Mouse (Mus musculus) heart, embryonic 15.5 days (tissue): Measurements from ENCODE around the gene Klhl10. TPM values are rescaled to one million over a fixed set of nuclear protein-coding genes. Genes with fewer than 3 reads are reported as not detected.

Experiments
- ATAC-seq: fragments of 200-750 bp; cut with Nextera tagmentation; replicated peaks from 2 replicates; pipeline ENCODE4 v1.8.0; 2017; ENCODE audit warnings: low read depth, moderate TSS enrichment; ENCODE audit not compliant: insufficient number of reproducible peaks, insufficient read depth, low FRiP score
- H3K27ac ChIP-seq: fragments of 300-500 bp; sonication (generic); 2 replicates; pipeline ENCODE4 v1.5.1; 2015; ENCODE audit warnings: mild to moderate bottlenecking, inconsistent platforms
- H3K27me3 ChIP-seq: fragments of 300-500 bp; sonication (generic); 2 replicates; pipeline ENCODE4 v1.6.1; 2015; ENCODE audit warnings: inconsistent platforms
- H3K36me3 ChIP-seq: fragments of 300-500 bp; sonication (generic); 2 replicates; pipeline ENCODE4 v1.6.1; 2015; ENCODE audit warnings: mild to moderate bottlenecking, inconsistent platforms
- H3K4me1 ChIP-seq: fragments of 300-500 bp; sonication (generic); replicated peaks from 2 replicates; pipeline ENCODE4 v1.6.1; 2015; ENCODE audit warnings: inconsistent platforms
- H3K4me2 ChIP-seq: fragments of 300-500 bp; sonication (generic); 2 replicates; pipeline ENCODE4 v1.6.1; 2015; ENCODE audit warnings: inconsistent platforms, mild to moderate bottlenecking, moderate library complexity
- H3K4me3 ChIP-seq: fragments of 300-500 bp; sonication (generic); 2 replicates; pipeline ENCODE4 v1.5.1; 2015; ENCODE audit warnings: mild to moderate bottlenecking, inconsistent platforms
- H3K9ac ChIP-seq: fragments of 300-500 bp; sonication (generic); 2 replicates; pipeline ENCODE4 v1.6.1; 2015; ENCODE audit warnings: mild to moderate bottlenecking, inconsistent platforms
- H3K9me3 ChIP-seq: fragments of 300-500 bp; sonication (generic); replicated peaks from 2 replicates; pipeline ENCODE4 v1.6.1; 2016; ENCODE audit warnings: inconsistent platforms
- WGBS: fragments of 180-500 bp; shearing (Covaris S2); methylation state at CpG from one replicate; pipeline ENCODE4 v1.1.7; 2015; ENCODE audit warnings: mixed read lengths; 5-methylcytosine and 5-hydroxymethylcytosine counted together
- polyA plus RNA-seq: library from polyadenylated mRNA; unstranded; fragments of >200 nt; fragmentation: Nextera tagmentation; extraction: Ambion mirVana; gene quantifications from 2 replicates; pipeline ENCODE4 v1.2.1, GENCODE M21; 2015

Klhl10 gene
- polyA plus RNA-seq, 1 experiment from 2014 or later, result 0.33 TPM

GRCm38 (mm10) chr11:100430052-100430451 lies 11.7 kb upstream of the Klhl10 start:
- no peak overlapping the region for H3K4me3 ChIP-seq
- no peaks in the 10 kb centered on the region for H3K27me3 ChIP-seq
- peaks cover 49% of the 10 kb centered on the region for H3K4me1 ChIP-seq
- WGBS, result 50% methylated on average over 7 of the region's 7 CpGs
- H3K36me3 ChIP-seq, result peaks cover 4% of the 10 kb centered on the region
- H3K4me2 ChIP-seq, result no peak overlapping the region
- H3K9me3 ChIP-seq, result no peaks in the 10 kb centered on the region
- H3K27ac ChIP-seq, result peak overlapping the region; percentile 82
- peak; percentile 57; the same call in 1 of the 2 replicates for ATAC-seq
- no peak overlapping the region for H3K9ac ChIP-seq

DNA sequence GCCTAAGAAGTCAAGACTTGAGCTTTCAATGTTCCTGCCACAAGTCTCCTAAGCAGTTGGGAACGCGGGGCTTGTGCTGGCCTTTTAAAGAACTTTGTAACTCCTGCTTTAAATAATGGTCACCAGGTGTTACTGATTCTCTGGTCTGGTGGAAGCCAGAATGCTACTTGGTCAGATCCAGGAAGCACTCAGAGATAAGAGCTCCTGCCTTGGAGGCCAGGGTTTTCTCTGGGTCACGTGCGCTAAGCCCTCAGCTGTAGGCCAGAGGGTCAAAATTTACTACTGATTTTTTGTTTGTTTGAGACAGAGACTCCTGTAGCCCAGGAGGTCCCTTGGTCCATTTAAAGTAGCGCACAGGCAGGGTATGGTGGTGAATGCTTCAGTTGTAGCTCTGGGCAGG lies 9.7 kb upstream of the Klhl10 start:
- Histone ChIP-seq H3K4me2 (no peak overlapping the region), H3K9ac (no peak overlapping the region), H3K4me1 (peaks cover 37% of the 10 kb centered on the region), H3K4me3 (no peak overlapping the region), H3K36me3 (peaks cover 16% of the 10 kb centered on the region), H3K27me3 (no peaks in the 10 kb centered on the region), H3K27ac (no peak overlapping the region), H3K9me3 (no peaks in the 10 kb centered on the region)
- WGBS, result 77% methylated on average over 5 of the region's 5 CpGs
- no peak for ATAC-seq

- H3K4me1 ChIP-seq, result peaks cover 18% of the 10 kb centered on the region
- no peak overlapping the region for H3K4me2 ChIP-seq
- no peak overlapping the region for H3K27ac ChIP-seq
- no peak overlapping the region for H3K9ac ChIP-seq
- ATAC-seq, result no peak
- no peaks in the 10 kb centered on the region for H3K27me3 ChIP-seq
- no peak overlapping the region for H3K4me3 ChIP-seq
- no peaks in the 10 kb centered on the region for H3K9me3 ChIP-seq
- WGBS, result 85% methylated on average over 9 of the region's 9 CpGs
- peaks cover 22% of the 10 kb centered on the region for H3K36me3 ChIP-seq
These were observed 6.0 kb upstream of the Klhl10 start for GRCm38 (mm10) chr11:100435678-100436246.

- Histone ChIP-seq H3K27ac (no peak overlapping the region), H3K27me3 (no peaks in the 10 kb centered on the region), H3K9me3 (no peaks in the 10 kb centered on the region), H3K4me3 (no peak overlapping the region), H3K4me2 (no peak overlapping the region), H3K4me1 (peaks cover 14% of the 10 kb centered on the region), H3K9ac (no peak overlapping the region), H3K36me3 (peaks cover 22% of the 10 kb centered on the region)
- 91% methylated on average over 1 of the region's 1 CpGs for WGBS
- no peak for ATAC-seq
These were observed 3.8 kb upstream of the Klhl10 start for GRCm38 (mm10) chr11:100437901-100438300.

DNA sequence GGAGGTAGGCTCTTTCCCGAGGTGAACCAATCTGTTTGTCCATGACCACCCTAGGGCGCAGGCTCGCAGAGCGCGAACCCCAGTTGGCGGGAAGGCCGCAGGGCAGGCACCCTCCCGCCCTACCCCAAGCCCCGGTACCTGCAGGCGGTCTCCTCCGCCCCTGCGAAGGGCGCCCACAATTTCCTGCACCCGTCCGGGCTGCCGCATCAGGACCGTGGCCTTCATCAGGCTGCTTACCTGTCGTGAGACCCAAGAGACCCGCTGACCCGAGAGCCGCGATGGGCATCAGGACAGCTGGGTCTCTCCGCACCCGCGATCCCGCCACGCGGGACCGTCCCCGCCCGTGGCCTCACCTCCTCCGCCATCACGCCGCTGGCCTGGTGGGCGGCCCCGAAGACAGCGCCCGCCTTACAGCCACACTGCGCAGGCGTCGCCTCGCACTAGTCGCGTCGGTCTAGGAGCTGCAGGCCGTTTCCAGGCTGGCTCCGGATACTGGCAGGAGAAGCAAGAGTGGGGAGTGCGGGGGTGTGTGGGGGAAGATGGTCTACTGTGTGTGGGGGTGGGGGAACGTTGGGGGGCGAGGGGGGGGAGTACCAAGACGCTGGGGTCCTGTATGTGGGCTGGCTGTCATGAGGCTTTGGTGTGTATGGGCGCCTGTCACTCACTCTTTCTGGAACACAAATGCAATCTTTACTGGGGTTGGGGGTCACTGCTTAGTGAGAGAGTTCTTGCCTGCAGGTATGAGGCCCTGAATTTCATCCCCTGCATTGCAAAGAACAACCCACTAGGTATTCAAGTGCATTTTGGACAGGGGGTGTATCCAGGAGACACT lies 810 bp upstream of the Klhl10 start:
- Histone ChIP-seq H3K4me2 (peak overlapping the region; percentile 75), H3K9ac (peak overlapping the region; percentile 81), H3K4me3 (peak overlapping the region; percentile 69), H3K4me1 (peaks cover 14% of the 10 kb centered on the region), H3K36me3 (peaks cover 16% of the 10 kb centered on the region; the same call in 1 of the 2 replicates), H3K27me3 (no peaks in the 10 kb centered on the region), H3K9me3 (no peaks in the 10 kb centered on the region), H3K27ac (peak overlapping the region; percentile 50)
- peak; percentile 95 for ATAC-seq
- WGBS, result 1% methylated on average over 52 of the region's 52 CpGs

GRCm38 (mm10) chr11:100442625-100443024 lies 908 bp downstream of the Klhl10 start:
- no peak for ATAC-seq
- Histone ChIP-seq H3K4me1 (peaks cover 14% of the 10 kb centered on the region), H3K36me3 (peaks cover 3% of the 10 kb centered on the region; the same call in 1 of the 2 replicates), H3K27ac (no peak overlapping the region), H3K9me3 (no peaks in the 10 kb centered on the region), H3K4me3 (no peak overlapping the region), H3K27me3 (no peaks in the 10 kb centered on the region), H3K4me2 (no peak overlapping the region), H3K9ac (no peak overlapping the region)
- 86% methylated on average over 6 of the region's 6 CpGs for WGBS

GRCm38 (mm10) chr11:100457247-100457646 lies 15.5 kb downstream of the Klhl10 start:
- Histone ChIP-seq H3K4me3 (no peak overlapping the region), H3K4me1 (no peaks in the 10 kb centered on the region), H3K27ac (no peak overlapping the region), H3K9ac (no peak overlapping the region), H3K36me3 (peaks cover 9% of the 10 kb centered on the region; the same call in 1 of the 2 replicates), H3K27me3 (no peaks in the 10 kb centered on the region), H3K9me3 (no peaks in the 10 kb centered on the region), H3K4me2 (no peak overlapping the region)
- ATAC-seq, result no peak
- WGBS, result 74% methylated on average over 4 of the region's 4 CpGs

GRCm38 (mm10) chr11:100457711-100458110 lies 16.0 kb downstream of the Klhl10 start:
- no peak for ATAC-seq
- H3K36me3 ChIP-seq, result peaks cover 13% of the 10 kb centered on the region
- no peak overlapping the region for H3K4me3 ChIP-seq
- no peaks in the 10 kb centered on the region for H3K4me1 ChIP-seq
- no peaks in the 10 kb centered on the region for H3K27me3 ChIP-seq
- no peak overlapping the region for H3K4me2 ChIP-seq
- no peak overlapping the region for H3K9ac ChIP-seq
- 79% methylated on average over 5 of the region's 5 CpGs for WGBS
- no peak overlapping the region for H3K27ac ChIP-seq
- H3K9me3 ChIP-seq, result no peaks in the 10 kb centered on the region

GRCm38 (mm10) chr11:100462699-100463098 lies 21.0 kb downstream of the Klhl10 start:
- Histone ChIP-seq H3K9ac (no peak overlapping the region), H3K27ac (no peak overlapping the region), H3K9me3 (no peaks in the 10 kb centered on the region), H3K27me3 (no peaks in the 10 kb centered on the region), H3K4me1 (peaks cover 6% of the 10 kb centered on the region), H3K4me2 (no peak overlapping the region), H3K36me3 (peaks cover 20% of the 10 kb centered on the region), H3K4me3 (no peak overlapping the region)
- WGBS, result 87% methylated on average over 10 of the region's 10 CpGs
- ATAC-seq, result no peak

- Histone ChIP-seq H3K36me3 (peaks cover 15% of the 10 kb centered on the region; the same call in 1 of the 2 replicates), H3K4me1 (peaks cover 6% of the 10 kb centered on the region), H3K27me3 (no peaks in the 10 kb centered on the region), H3K9me3 (no peaks in the 10 kb centered on the region), H3K4me2 (no peak overlapping the region), H3K4me3 (no peak overlapping the region), H3K27ac (no peak overlapping the region), H3K9ac (no peak overlapping the region)
- no peak for ATAC-seq
- WGBS, result 74% methylated on average over 1 of the region's 1 CpGs
These were observed 23.6 kb downstream of the Klhl10 start for GRCm38 (mm10) chr11:100465229-100465792.

DNA sequence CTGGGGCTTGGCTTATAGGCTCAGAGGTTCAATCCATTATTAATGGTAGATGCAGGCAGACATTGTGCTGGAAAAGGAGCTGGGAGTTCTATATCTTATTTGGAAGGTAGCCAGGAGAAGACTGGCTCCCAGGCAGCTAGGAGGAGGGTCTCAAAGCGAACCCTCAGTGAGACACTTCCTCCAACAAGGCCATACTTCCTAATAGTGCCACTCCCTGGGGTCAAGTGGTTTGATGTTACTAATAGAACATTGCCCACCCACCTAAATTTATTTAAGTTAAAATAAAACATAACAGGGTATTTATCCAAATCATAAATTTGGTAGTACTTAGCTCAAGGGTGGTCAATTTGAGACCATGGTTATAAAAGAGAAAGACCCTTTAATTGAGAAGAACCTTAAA lies 24.1 kb downstream of the Klhl10 start:
- no peak overlapping the region for H3K4me3 ChIP-seq
- H3K4me2 ChIP-seq, result no peak overlapping the region
- no peaks in the 10 kb centered on the region for H3K27me3 ChIP-seq
- H3K9ac ChIP-seq, result no peak overlapping the region
- WGBS, result 50% methylated on average over 1 of the region's 1 CpGs
- H3K27ac ChIP-seq, result no peak overlapping the region
- no peaks in the 10 kb centered on the region for H3K9me3 ChIP-seq
- peaks cover 12% of the 10 kb centered on the region for H3K4me1 ChIP-seq
- ATAC-seq, result no peak
- peaks cover 15% of the 10 kb centered on the region; the same call in 1 of the 2 replicates for H3K36me3 ChIP-seq
